In genomic region chr1:184605666-184606065, GRCm38 (mm10) we compare ENCODE assay signal across 15 mouse cellular contexts.
"Had no signal": no experiment of that assay in that cellular context is flagged by ENCODE, and none has a peak within 500 bp of the region (broad histone marks: within the 10 kb centered on the region; RNA-seq: fewer than 3 reads in every experiment).

No protein-coding gene starts in this region.

- H3K4me1 ChIP-seq: stomach, embryonic 15.5 days had no signal

- H3K27ac ChIP-seq: neural tube, embryonic 13.5 days; neural tube, embryonic 15.5 days; stomach, embryonic 15.5 days; stomach, postnatal 0 days had no signal

- H3K27me3 ChIP-seq: neural tube, embryonic 13.5 days; neural tube, embryonic 15.5 days; stomach, embryonic 15.5 days had no signal

- H3K4me3 ChIP-seq: neural tube, embryonic 13.5 days; neural tube, embryonic 15.5 days; stomach, embryonic 15.5 days had no signal

- H3K9me3 ChIP-seq: neural tube, embryonic 13.5 days; neural tube, embryonic 15.5 days; stomach, embryonic 15.5 days had no signal

- H3K9ac ChIP-seq: neural tube, embryonic 13.5 days; neural tube, embryonic 15.5 days; stomach, embryonic 15.5 days had no signal

- DNase-seq: retina, postnatal 1 day; right cerebral cortex, adult 18-20 months; right cerebral cortex, postnatal 14 days; right cerebral cortex, postnatal 25 days; right cerebral cortex, postnatal 4 days; thymus, adult 18-20 months; thymus, adult 2 months; thymus, postnatal 14 days; thymus, postnatal 25 days; thymus, postnatal 36 days; thymus, postnatal 4 days had no signal

- H3K36me3 ChIP-seq: neural tube, embryonic 13.5 days; neural tube, embryonic 15.5 days; stomach, embryonic 15.5 days had no signal

- H3K4me2 ChIP-seq: neural tube, embryonic 13.5 days; neural tube, embryonic 15.5 days; stomach, embryonic 15.5 days had no signal
